Mouse (Mus musculus): ENCODE data around the gene Cmpk1.
"Not testable (repeated sequence)": the region's sequence is repeated elsewhere in the genome, so short reads cannot be mapped to it uniquely, and the experiment has no call there.

Cmpk1 gene

DNA sequence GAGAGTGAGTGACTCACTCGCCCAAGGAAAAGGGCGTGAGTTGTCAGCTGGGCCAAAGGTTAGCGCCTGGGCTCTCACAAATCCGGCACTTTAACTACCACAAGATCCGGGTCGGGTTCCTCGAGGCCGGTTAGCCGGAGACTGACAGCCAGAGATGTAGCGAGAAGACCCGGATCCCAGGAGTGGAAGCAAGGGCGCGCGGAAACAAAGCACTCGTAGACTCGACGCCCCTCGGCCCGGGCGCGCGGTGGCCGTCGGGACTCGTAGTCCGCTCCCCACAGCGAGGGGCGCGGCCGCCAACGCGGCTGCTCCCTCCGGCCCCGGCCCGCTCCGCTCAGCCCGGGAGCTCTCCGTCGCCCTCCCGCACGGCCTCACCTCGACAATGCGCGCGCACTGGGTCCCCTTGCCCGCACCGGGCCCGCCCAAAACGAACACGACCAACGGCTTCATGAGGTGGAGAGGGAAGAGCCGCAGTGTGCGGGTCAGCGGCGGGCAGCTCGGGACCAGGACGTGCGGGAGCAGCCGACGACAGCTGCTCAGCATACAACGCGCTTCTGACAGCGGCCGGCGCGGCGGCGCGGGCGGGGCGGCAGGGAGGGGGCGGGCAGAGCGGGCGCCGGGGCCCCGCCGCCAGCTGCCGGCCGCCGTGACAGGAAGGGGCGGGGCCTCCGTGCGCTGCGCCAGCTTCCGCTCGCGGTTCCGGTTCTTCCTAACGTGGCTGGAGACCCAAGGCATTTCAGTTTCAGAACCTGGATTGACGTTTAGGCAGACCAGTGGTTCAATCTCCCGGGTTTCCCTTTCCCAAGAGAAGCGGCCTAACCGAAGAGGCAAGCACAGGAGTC lies at the start of gene Cmpk1:
Gene Cmpk1 (minus strand): TSS at position 651 of the 842 bp plus-strand sequence.
- DNase-seq (ENCODE audit: low spot score in 2 of 2) = peak; percentile 67 to 81

DNA sequence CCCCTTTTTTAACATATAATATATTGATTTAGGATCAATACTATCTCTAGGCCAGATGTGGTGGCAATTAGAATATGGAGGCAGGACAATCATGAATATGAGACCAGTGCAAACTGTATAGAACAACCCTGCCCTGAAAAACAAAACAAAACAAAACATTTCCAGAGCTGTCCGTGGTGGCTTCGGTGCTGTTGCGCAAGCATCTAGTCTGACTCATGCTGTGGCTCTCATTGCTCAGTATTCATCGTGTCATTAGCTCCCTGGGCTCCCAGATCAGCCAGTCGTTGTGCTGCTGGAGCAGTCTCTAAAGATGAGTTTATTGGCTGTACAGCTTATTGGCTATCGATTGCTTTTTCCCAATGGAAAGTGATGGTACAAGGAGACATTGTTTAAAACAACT lies 48.0 kb upstream of the Cmpk1 start:
- DNase-seq (ENCODE audit: low spot score in 2 of 2) = no peak

GRCm38 (mm10) chr4:115019997-115020396 lies 33.0 kb upstream of the Cmpk1 start:
- DNase-seq (ENCODE audit: low spot score in 2 of 2) = no peak

- DNase-seq (ENCODE audit: low spot score in 2 of 2) = no peak
Measured at GRCm38 (mm10) chr4:115014276-115014675, 27.2 kb upstream of the Cmpk1 start.

GRCm38 (mm10) chr4:115000429-115000795 lies 13.4 kb upstream of the Cmpk1 start:
- no peak for DNase-seq (ENCODE audit: low spot score in 2 of 2)

GRCm38 (mm10) chr4:114999773-115000428 lies 12.9 kb upstream of the Cmpk1 start, which contains the start of gene Stil:
Gene Stil (plus strand): TSS chr4:115000159.
- DNase-seq (ENCODE audit: low spot score in 2 of 2) = peak; percentile 93 to 95

GRCm38 (mm10) chr4:114999445-114999772 lies 12.4 kb upstream of the Cmpk1 start:
- DNase-seq (ENCODE audit: low spot score in 2 of 2) = no peak

DNA sequence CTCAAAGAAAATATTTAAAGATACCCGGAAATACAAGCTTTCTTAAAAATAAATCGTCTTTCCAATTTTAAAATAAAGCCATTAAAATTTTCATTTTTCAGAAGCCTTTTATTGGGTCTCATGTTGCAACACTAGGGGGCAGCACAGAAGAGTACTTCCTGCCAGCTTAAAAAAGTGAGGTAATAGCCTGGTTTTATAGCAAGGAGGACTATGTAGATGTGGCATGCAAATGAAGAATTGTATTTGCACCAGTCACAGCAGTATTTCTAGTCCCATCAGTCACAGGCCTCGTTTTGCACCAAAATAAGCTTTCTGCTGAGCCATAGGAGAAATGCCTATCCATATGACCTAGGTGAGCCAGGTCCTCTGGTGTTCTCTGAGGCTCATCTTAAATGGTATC lies 10.0 kb upstream of the Cmpk1 start:
- peak in 1 of 2 experiments; percentile 42 for DNase-seq (ENCODE audit: low spot score in 2 of 2)

- DNase-seq (ENCODE audit: low spot score in 2 of 2) = no peak
Measured at GRCm38 (mm10) chr4:114994218-114994617, 7.2 kb upstream of the Cmpk1 start.

GRCm38 (mm10) chr4:114986211-114986590 lies 840 bp downstream of the Cmpk1 start:
- no peak for DNase-seq (ENCODE audit: low spot score in 2 of 2)

DNA sequence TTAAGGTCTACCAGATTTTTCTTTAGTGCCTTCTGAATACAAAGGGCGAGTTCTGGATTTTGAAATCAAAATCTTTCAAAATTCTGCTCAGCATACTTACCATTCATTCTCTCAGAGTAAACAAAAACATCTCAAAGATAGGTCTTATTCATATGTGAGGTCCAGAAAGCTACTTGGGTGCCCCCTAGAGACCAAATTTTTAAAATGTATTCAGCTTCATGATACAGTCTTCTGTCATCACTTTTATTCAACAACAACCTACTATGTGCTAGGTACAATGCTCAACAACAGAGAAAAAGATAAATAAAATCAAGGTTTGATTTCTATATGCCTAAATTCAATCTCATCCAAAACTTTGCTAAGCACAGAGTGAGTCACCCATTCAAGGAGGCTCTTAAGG lies 4.0 kb downstream of the Cmpk1 start:
- no peak for DNase-seq (ENCODE audit: low spot score in 2 of 2)

GRCm38 (mm10) chr4:114982619-114983018 lies 4.4 kb downstream of the Cmpk1 start:
- no peak for DNase-seq (ENCODE audit: low spot score in 2 of 2)

DNA sequence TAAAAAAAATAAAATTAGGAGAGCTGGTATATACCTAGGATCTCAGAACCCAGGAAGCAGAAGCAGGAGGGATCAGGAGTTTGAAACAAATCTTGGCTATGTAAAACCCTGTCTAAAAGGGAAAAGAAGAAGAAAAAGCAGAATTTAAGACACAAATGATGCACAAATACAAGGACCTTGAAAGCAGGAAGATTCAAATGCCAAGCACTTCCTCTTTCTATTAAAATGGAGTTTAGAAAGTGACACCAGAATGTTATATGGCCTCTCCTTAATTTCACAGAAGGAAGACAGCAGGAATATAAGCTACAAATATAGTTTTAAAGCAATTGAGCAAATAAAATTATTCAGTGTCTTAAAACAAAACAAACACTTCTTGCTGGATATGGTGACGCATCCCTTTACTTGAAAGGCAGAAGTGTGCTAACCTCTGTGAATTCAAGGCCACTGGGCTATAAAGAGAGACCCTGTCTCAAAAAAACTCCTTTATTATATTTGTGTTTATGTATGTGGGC lies 13.8 kb downstream of the Cmpk1 start:
- no peak for DNase-seq (ENCODE audit: low spot score in 2 of 2)

DNA sequence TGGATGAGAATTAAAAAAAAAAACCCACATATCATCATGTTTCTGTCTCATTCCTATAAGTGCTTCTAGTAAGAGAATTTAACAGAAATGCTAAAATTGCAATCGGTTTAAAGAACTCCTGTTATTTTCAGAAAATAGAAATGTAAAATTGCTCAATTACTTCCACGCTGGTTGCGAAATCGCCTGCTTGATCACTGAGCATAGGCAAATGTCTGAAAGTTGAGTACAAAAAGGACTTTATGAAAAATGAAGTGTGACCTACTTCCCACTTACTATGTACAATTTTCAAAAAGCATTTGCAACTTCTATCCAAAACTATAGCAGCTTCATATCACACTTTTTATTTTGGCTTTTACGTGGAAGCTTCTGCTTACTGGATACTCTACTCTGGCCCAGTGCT lies 16.3 kb downstream of the Cmpk1 start:
- DNase-seq (ENCODE audit: low spot score in 2 of 2) = no peak

DNA sequence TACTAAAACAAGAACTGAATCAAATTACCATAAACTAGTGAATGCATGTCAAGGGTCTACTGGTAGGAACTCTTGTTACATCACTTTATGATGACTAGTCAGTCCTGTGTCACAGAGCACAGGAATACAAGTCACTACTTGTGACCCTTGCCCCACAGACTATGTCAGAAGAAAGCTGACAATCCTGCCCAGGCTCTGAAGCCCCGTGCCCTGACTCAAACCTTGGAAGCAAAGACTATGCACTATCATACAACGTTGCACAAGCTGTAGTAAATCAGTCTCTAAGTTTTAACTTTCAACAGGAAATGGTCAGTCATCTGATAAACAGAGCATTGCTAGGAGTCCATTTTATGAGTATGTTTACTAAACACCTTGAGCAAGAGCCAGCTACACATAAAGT lies 26.2 kb downstream of the Cmpk1 start:
- not testable (repeated sequence) for DNase-seq (ENCODE audit: low spot score in 2 of 2)

- DNase-seq (ENCODE audit: low spot score in 2 of 2) = no peak
Measured at GRCm38 (mm10) chr4:114959533-114959932, 27.5 kb downstream of the Cmpk1 start.

- no peak for DNase-seq (ENCODE audit: low spot score in 2 of 2)
Measured at GRCm38 (mm10) chr4:114958786-114959185, 28.3 kb downstream of the Cmpk1 start.

- no peak for DNase-seq (ENCODE audit: low spot score in 2 of 2)
Measured at GRCm38 (mm10) chr4:114958231-114958630, 28.8 kb downstream of the Cmpk1 start.

DNA sequence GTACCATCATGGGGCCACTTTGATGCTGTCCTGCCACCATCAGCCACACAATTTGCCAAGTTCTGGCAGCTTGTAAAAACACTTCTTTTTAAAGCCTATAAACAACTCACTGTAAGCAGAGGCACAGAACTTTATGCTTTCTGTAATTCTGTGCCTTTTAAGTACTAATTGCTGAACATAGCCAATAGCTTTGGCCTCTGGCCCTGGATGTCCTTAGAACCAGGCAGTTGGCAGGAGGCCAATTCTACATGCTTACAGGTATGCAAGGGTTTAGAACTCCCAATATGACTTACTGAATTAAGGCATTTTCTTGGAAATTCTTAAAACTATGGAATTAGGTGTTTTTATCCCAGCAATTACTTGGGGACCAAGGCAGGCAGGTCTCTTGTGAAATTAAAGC lies 29.6 kb downstream of the Cmpk1 start:
- DNase-seq (ENCODE audit: low spot score in 2 of 2) = no peak

- no peak for DNase-seq (ENCODE audit: low spot score in 2 of 2)
Measured at GRCm38 (mm10) chr4:114953172-114953571, 33.9 kb downstream of the Cmpk1 start.

GRCm38 (mm10) chr4:114947852-114948481 lies 39.1 kb downstream of the Cmpk1 start:
- no peak for DNase-seq (ENCODE audit: low spot score in 2 of 2)

- DNase-seq (ENCODE audit: low spot score in 2 of 2) = peak; percentile 43 to 66
Measured at GRCm38 (mm10) chr4:114947395-114947794, 39.6 kb downstream of the Cmpk1 start.

GRCm38 (mm10) chr4:114946416-114946815 lies 40.6 kb downstream of the Cmpk1 start:
- DNase-seq (ENCODE audit: low spot score in 2 of 2) = no peak
